Mouse (Mus musculus) forebrain, embryonic 16.5 days (tissue): Measurements from ENCODE around the gene Jup. TPM values are rescaled to one million over a fixed set of nuclear protein-coding genes. Genes with fewer than 3 reads are reported as not detected.
"Not testable (repeated sequence)": the region's sequence is repeated elsewhere in the genome, so short reads cannot be mapped to it uniquely, and the experiment has no call there.

Experiments used
- ATAC-seq: fragments of 200-750 bp; cut with Nextera tagmentation; 2 replicates; pipeline ENCODE4 v1.8.0; 2017; ENCODE audit warnings: mild to moderate bottlenecking, moderate library complexity
- H3K27ac ChIP-seq: fragments of 300-500 bp; sonication (generic); 2 replicates; pipeline ENCODE4 v1.5.1; 2014; ENCODE audit warnings: low read length, control low read depth
- H3K27me3 ChIP-seq: fragments of 300-500 bp; sonication (generic); replicated peaks from 2 replicates; pipeline ENCODE4 v1.6.1; 2014; ENCODE audit warnings: low read length; ENCODE audit not compliant: control insufficient read depth, insufficient read depth
- H3K36me3 ChIP-seq: fragments of 300-500 bp; sonication (generic); 2 replicates; pipeline ENCODE4 v1.6.1; 2014; ENCODE audit not compliant: control insufficient read depth, insufficient read depth
- H3K4me1 ChIP-seq: fragments of 300-500 bp; sonication (generic); replicated peaks from 2 replicates; pipeline ENCODE4 v1.6.1; 2014; ENCODE audit warnings: low read length; ENCODE audit not compliant: control insufficient read depth, insufficient read depth
- H3K4me2 ChIP-seq: fragments of 300-500 bp; sonication (generic); 2 replicates; pipeline ENCODE4 v1.6.1; 2014; ENCODE audit warnings: mild to moderate bottlenecking, low read length, control low read depth
- H3K4me3 ChIP-seq: fragments of 300-500 bp; sonication (generic); replicated peaks from 2 replicates; pipeline ENCODE4 v1.5.1; 2014; ENCODE audit warnings: mild to moderate bottlenecking, low read length, control low read depth
- H3K9ac ChIP-seq: fragments of 300-500 bp; sonication (generic); replicated peaks from 2 replicates; pipeline ENCODE4 v1.6.1; 2014; ENCODE audit warnings: low read depth, low read length, control low read depth
- H3K9me3 ChIP-seq: fragments of 300-500 bp; sonication (generic); 2 replicates; pipeline ENCODE4 v1.6.1; 2016; ENCODE audit warnings: low read length; ENCODE audit not compliant: control insufficient read depth
- WGBS: fragments of 180-500 bp; shearing (Covaris S2); extraction: QIAGEN DNeasy Blood & Tissue Kit; methylation state at CpG from one replicate; pipeline ENCODE4 v1.1.7; 2014; 5-methylcytosine and 5-hydroxymethylcytosine counted together
- polyA plus RNA-seq: library from polyadenylated mRNA; unstranded; fragments of >200 nt; fragmentation: Nextera tagmentation; extraction: Ambion mirVana; gene quantifications from 2 replicates; pipeline ENCODE4 v1.2.1, GENCODE M21; 2015

Jup gene
- polyA plus RNA-seq, 1 experiment from 2014 or later: 62.0 TPM

DNA sequence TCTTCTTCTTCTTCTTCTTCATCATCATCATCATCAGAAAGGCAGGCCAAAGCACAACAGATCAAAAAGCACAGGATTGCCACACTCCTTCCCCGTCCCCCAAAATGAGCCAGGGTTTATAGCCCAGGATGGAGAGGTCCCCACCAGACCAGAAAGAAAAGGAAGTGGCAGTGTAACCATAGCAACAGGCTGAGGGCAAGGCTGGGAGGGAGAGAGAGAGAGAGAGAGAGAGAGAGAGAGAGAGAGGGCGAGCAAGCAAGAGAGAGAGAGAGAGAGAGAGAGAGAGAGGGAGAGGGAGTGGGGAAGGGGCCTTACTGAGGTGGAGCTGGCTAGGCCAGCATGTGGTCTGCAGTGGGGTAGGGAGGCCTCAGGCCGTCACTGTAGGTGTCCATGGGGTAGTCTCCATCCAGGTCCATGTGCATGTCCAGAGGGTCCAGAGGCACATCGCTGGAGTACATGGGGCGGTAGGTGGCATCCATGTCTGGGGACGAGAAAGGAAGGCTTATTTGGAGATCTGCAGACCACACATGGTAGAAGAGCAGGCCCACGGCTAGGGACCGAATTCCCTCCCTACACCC, 25.5 kb downstream of the Jup start:
- Histone ChIP-seq H3K27ac (no peak overlapping the region), H3K27me3 (no peaks in the 10 kb centered on the region), H3K9ac (no peak overlapping the region), H3K36me3 (peaks cover 22% of the 10 kb centered on the region), H3K9me3 (no peaks in the 10 kb centered on the region), H3K4me3 (no peak overlapping the region), H3K4me2 (no peak overlapping the region), H3K4me1 (no peaks in the 10 kb centered on the region)
- WGBS: 75% methylated on average over 7 of the region's 8 CpGs
- no peak for ATAC-seq

DNA sequence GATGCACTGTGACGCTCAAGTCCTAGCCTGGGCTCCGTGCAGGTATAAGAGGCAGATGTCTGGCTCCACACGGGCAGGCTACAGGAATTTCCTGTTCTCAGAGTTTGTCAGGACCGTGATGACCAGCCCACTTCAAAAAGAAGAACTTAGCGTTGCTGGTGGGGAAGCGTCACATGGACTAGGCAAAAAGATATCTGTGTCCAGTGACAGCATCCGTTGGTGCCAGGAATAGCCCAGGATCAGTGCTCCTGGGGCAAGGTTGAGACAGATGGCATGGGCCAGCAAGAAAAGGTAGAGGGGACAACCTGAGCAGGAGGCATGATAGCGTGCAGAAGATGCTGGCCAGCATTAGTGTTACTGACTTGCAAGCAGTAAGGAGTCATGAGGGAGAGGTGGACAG, 27.7 kb downstream of the Jup start:
- peaks cover 9% of the 10 kb centered on the region; the same call in 1 of the 2 replicates for H3K36me3 ChIP-seq
- no peak overlapping the region for H3K27ac ChIP-seq
- no peak overlapping the region for H3K4me2 ChIP-seq
- no peak for ATAC-seq
- WGBS: 85% methylated on average over 8 of the region's 8 CpGs
- H3K9me3 ChIP-seq: no peaks in the 10 kb centered on the region
- H3K4me3 ChIP-seq: no peak overlapping the region
- no peaks in the 10 kb centered on the region for H3K4me1 ChIP-seq
- no peak overlapping the region for H3K9ac ChIP-seq
- H3K27me3 ChIP-seq: no peaks in the 10 kb centered on the region

DNA sequence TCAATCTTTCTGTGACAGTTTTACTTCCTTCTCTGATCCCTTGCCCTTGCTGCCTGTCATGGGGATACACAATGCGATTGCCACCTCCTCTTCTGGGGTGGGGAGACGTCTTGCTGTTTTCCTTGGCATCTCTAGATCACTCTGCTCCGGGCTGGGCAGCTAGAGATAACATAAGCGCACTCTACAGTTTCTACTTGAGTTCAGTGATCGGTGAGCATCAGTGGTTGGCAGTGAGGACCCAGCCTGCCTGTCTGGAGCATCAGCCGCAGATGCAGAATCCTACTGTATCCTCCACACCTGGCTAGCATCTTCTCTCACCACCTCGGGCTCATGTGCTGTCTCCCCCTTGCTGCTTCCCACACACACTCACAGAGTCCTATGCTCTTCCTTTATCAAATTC, 28.4 kb downstream of the Jup start:
- peaks cover 7% of the 10 kb centered on the region; the same call in 1 of the 2 replicates for H3K36me3 ChIP-seq
- H3K4me2 ChIP-seq: no peak overlapping the region
- no peaks in the 10 kb centered on the region for H3K27me3 ChIP-seq
- no peaks in the 10 kb centered on the region for H3K4me1 ChIP-seq
- no peak overlapping the region for H3K4me3 ChIP-seq
- H3K27ac ChIP-seq: no peak overlapping the region
- no peaks in the 10 kb centered on the region for H3K9me3 ChIP-seq
- no peak for ATAC-seq
- WGBS: 87% methylated on average over 7 of the region's 7 CpGs
- no peak overlapping the region for H3K9ac ChIP-seq

DNA sequence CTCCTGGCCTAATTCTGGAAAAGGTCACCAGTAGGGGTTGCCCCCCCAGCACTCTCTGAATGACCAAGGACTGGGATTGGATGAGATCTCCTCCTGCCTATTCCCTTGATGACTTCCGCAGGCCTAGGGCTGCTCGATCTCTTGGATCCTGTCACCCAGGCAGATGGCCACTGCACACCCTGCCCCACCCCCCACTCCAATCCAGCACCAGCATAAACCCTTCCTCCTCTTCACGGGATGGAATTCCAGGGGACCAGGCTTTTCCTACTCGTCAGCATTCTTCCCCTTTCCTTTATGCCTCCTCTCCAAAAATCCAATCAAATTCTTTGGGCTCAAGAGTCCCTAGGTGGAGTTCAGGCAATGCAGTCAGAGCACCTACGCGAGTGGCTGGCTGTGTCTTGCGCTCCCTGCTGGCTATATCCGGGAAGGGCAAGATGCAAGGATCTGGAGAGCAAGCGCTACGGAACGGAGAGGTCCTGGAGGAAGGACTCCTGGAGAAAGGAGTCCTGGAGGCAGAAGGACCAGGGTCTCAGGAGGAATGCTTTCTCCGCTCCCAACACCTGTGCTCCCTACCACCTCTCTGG, 34.5 kb downstream of the Jup start:
- H3K4me2 ChIP-seq: no peak overlapping the region
- no peaks in the 10 kb centered on the region for H3K36me3 ChIP-seq
- no peak overlapping the region for H3K9ac ChIP-seq
- H3K27me3 ChIP-seq: 0 out of 2 replicates have a peak, but pooled peaks cover 4% of the 10 kb centered on the region
- H3K4me3 ChIP-seq: no peak overlapping the region
- peak; percentile 35; the same call in 1 of the 2 replicates for ATAC-seq
- no peak overlapping the region for H3K27ac ChIP-seq
- peaks cover 5% of the 10 kb centered on the region; the same call in 1 of the 2 replicates for H3K4me1 ChIP-seq
- no peaks in the 10 kb centered on the region for H3K9me3 ChIP-seq
- 17% methylated on average over 12 of the region's 12 CpGs for WGBS

DNA sequence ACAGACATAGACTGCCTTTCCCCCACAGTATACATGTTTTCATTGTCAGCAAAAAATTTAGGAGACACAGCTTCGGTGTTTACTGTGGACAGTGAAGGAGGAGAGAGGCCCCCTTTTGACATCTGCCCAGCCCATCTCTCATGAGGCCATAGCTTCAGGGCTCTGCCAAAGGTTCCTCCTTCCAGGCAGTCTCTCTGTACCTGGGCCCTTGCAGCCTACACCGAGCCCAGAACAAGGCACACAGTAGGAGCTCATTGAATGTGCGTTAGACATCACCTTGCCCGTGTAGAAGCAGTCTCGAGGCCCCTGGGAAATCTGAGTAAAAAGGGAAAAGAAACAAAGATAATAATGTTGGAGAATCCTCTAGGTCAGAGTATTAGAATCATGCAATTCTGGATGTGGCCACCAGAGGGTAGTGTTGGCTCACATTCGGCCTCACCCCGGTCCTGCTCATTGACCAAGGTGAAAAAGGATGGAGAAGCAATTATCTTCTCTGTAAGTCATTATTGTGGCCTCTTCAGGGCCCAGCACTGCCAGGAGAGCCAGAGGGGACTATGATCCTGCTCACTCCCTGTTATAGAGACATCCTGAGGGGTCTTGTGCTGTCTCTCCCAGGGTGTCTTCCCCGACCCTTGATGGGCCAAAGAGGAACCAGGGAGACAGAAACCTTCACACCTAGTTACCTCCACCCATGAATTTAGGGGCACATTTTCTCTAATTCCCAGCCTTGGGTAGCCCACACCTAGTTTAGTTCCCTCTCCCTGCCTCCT, 35.2 kb downstream of the Jup start:
- Histone ChIP-seq H3K27ac (no peak overlapping the region), H3K9ac (no peak overlapping the region), H3K4me2 (no peak overlapping the region), H3K27me3 (0 out of 2 replicates have a peak, but pooled peaks cover 4% of the 10 kb centered on the region), H3K4me3 (no peak overlapping the region), H3K36me3 (no peaks in the 10 kb centered on the region), H3K4me1 (peaks cover 5% of the 10 kb centered on the region; the same call in 1 of the 2 replicates), H3K9me3 (no peaks in the 10 kb centered on the region)
- ATAC-seq: peak; percentile 71
- 13% methylated on average over 8 of the region's 8 CpGs for whole genome bisulfite sequencing

DNA sequence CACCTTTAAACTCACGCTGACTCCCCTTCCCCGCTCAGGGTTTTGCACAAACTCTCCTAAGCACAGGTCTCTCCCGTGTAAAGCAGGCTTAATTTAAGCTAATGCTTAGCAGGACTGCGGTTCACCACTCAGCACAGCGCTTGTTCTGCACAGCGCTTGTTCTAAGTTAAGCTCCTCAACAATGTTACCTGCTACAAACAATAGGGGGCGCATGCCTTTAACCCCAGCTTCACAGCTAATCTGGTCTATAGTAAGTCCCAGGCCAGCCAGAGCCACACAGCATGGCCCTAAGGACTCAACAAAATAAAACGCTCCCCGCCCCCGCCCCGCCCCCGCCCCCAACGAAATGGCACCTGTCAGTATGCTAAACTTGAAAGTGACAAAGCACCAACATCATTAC, 36.5 kb downstream of the Jup start:
- not testable (repeated sequence) for H3K4me2 ChIP-seq, H3K9me3 ChIP-seq, H3K27me3 ChIP-seq, H3K9ac ChIP-seq, H3K27ac ChIP-seq, H3K36me3 ChIP-seq, H3K4me3 ChIP-seq, ATAC-seq
- H3K4me1 ChIP-seq: peaks cover 11% of the 10 kb centered on the region
- no CpG with 5 or more reads among the region's 13 CpGs for WGBS

DNA sequence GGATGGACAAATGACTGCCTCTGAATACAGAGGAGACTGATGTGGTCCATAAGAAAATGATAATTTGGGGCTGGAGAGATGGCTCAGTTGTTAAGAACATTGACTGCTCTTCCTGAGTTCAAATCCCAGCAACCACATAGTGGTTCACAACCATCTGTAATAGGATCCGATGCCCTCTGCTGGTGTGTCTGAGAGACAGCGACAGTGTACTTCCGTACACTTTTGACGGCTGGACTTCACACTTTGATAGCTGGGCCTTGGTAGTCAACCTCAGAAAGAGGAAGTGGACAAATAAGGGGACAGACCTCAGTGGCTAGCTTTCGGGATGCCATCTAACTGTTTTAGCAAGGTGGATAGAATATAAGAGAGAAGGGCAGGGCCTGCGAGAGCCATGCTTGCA, 37.4 kb downstream of the Jup start:
- WGBS: 80% methylated on average over 6 of the region's 6 CpGs
- no peak overlapping the region for H3K27ac ChIP-seq
- no peak overlapping the region for H3K4me3 ChIP-seq
- H3K4me2 ChIP-seq: no peak overlapping the region
- no peaks in the 10 kb centered on the region for H3K36me3 ChIP-seq
- H3K9ac ChIP-seq: no peak overlapping the region
- no peaks in the 10 kb centered on the region for H3K9me3 ChIP-seq
- peaks cover 12% of the 10 kb centered on the region for H3K4me1 ChIP-seq
- peaks cover 4% of the 10 kb centered on the region; the same call in 1 of the 2 replicates for H3K27me3 ChIP-seq
- ATAC-seq: no peak

DNA sequence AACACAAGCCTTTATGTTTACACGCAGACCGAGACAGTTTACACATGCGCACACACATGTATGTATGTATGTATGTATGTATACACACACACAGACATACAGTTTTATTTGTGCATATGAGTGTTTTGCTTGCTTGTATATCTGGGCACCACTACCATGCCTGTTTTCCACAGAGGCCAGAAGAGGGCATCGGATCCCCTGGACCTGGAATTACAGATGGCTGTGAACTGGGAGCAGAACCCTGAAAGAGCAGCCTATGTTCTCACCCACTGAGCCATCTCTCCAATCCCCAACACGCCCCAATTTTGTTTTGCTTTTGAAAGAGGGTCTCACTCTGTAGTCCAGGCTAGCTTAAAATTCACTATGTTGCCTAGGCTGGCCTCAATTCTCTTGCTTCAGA, 40.2 kb downstream of the Jup start:
- Histone ChIP-seq H3K4me3 (no peak overlapping the region), H3K36me3 (no peaks in the 10 kb centered on the region), H3K27me3 (peaks cover 4% of the 10 kb centered on the region; the same call in 1 of the 2 replicates), H3K9me3 (no peaks in the 10 kb centered on the region), H3K4me1 (peaks cover 12% of the 10 kb centered on the region), H3K9ac (no peak overlapping the region), H3K4me2 (no peak overlapping the region), H3K27ac (no peak overlapping the region)
- 51% methylated on average over 5 of the region's 5 CpGs for WGBS
- no peak for ATAC-seq

DNA sequence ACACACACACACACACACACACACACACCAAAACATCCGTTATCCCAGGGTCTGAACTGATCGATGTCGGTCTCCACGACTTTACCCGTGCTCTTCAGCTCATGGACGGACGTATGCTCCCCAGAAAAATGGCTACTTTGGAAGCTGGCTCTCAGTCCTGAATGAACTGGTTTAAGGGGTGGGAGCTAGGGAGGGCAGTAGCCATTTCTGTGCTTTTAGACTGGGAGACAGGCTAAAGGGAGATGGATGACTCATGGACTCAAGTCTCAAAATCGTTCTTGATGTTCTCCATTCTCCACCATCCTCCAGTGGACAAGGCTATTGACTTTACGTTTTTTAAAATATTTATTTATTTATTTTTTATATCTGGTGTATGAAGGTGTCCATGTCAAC, 40.7 kb downstream of the Jup start:
- Histone ChIP-seq H3K9ac (no peak overlapping the region), H3K4me2 (peak overlapping the region; percentile 100), H3K36me3 (no peaks in the 10 kb centered on the region), H3K4me1 (peaks cover 12% of the 10 kb centered on the region), H3K9me3 (no peaks in the 10 kb centered on the region), H3K4me3 (peak overlapping the region; percentile 63), H3K27me3 (peaks cover 4% of the 10 kb centered on the region; the same call in 1 of the 2 replicates), H3K27ac (no peak overlapping the region)
- ATAC-seq: no peak
- whole genome bisulfite sequencing: 11% methylated on average over 9 of the region's 9 CpGs
